Mouse (Mus musculus): ENCODE data around the gene Pde4d.

Pde4d gene

GRCm38 (mm10) chr13:109802201-109802600, 1352.5 kb downstream of the Pde4d start:
- in situ Hi-C loops (cut with MboI, MseI) = no loop called here

- in situ Hi-C loops (cut with MboI, MseI) = no loop called here
These were observed 1356.6 kb downstream of the Pde4d start for GRCm38 (mm10) chr13:109806193-109806966.

GRCm38 (mm10) chr13:109807036-109807435, 1357.3 kb downstream of the Pde4d start:
- in situ Hi-C loops (cut with MboI, MseI) = no loop called here

- in situ Hi-C loops (cut with MboI, MseI) = no loop called here
These were observed 1357.7 kb downstream of the Pde4d start for GRCm38 (mm10) chr13:109807446-109807845.

DNA sequence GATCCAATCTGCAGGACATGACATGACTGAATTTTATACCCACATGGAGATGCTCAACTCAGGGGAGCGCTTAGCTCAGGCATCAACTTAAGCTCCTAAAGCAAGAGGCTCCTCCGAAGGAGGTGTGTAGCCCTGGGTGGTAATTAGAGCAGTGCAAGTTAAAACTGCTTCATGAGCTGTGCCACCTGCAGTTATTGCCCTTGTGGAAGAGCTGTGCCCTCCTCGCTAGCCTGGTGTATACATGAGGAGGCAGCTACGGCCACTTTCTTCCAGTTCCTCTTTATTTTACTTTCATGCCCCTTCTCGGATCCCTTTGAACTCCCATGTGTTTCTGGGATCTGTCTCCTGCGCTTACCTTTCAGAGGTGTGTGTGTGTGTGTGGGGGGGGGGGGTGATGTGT, 1358.3 kb downstream of the Pde4d start:
- in situ Hi-C loops (cut with MboI, MseI) = no loop called here

DNA sequence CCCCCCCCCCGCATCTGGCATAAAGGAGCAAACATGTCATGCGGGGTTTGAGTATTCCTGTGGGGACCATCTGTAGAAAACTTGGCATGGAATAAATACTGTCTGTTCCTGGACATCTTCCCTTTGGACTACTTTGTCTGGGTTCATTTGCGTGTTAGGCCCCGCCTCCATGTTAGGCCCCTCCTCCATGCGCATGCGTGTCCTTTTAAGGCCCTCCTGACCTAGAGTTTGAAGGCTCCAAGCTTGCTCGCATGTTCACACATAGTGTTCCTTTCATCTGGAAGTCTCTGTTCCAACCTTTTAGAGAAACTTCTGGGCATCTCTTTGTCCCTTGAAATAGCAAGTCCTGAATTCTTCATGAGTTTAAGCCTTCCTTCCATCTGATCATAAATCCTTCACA, 1359.2 kb downstream of the Pde4d start:
- in situ Hi-C loops (cut with MboI, MseI) = no loop called here

DNA sequence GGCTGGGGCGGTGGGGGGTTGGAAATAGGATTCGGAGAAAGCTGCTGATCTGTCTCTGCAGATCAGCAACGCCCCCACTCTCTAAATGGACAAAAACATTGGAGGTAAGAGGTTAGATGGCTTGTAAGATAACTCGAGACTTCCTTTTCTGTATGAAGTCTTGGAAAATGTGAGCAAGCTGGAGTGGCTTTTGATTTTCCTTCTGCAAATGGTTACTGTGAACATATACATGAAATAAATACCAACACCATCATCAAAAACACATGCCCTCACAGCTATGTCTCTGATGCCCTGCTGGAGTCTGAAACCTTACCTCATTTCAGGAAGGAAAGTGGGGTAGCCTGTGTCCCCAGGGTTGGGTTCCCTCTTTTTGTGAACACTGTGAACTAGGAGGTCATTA, 1359.9 kb downstream of the Pde4d start:
- in situ Hi-C loops (cut with MboI, MseI) = no loop called here

- in situ Hi-C loops (cut with MboI, MseI) = no loop called here
These were observed 1364.2 kb downstream of the Pde4d start for GRCm38 (mm10) chr13:109813924-109814323.

DNA sequence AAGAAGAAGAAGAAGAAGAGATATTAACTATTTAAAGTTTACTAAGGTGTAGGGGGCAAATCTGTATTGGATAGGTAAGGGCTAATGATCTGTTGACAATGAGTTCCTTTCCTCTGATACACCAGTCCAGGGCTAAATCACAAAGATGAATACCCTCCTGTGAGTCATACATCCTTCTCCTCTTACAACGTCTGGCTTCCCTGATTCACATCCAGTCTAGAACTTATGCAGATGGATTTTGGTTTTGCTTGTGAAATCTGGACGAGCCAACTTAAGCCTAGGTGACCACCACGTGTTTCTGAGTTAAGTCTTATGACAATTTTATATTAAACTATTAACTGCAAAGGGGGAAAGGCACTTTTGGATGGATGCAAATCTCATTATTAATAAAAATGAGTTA, 1369.3 kb downstream of the Pde4d start:
- in situ Hi-C loops (cut with MboI, MseI) = loop anchor here (5.0 kb wide), 1 partner anchor 42 kb away; no protein-coding TSS in a partner anchor

- in situ Hi-C loops (cut with MboI, MseI) = loop anchor here (5.0 to 10.0 kb wide), 3 partner anchors 75 to 1495 kb away; no protein-coding TSS in a partner anchor
These were observed 1370.4 kb downstream of the Pde4d start for GRCm38 (mm10) chr13:109820141-109820540.

DNA sequence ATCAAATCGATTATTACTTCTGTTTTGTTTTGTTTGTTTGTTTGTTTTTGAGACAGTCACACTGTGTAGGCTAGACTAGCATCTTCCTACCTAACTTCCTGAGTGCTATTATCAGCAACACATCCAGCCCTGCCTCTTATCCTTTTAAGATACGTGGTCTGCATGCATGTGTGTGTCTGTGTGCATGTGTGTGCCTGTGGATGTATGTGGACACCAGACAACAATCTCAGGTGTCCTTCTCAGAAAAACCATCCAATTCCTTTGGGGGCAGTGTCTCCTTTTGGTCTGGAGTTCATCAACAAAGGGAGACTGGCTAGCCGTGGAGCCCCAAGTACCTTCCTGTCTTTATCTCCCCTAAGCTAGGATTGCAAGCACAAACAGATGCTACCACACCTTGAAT, 1371.1 kb downstream of the Pde4d start:
- in situ Hi-C loops (cut with MboI, MseI) = loop anchor here (5.0 to 10.0 kb wide), 3 partner anchors 74 to 1496 kb away; no protein-coding TSS in a partner anchor

GRCm38 (mm10) chr13:109821725-109822412, 1372.1 kb downstream of the Pde4d start:
- in situ Hi-C loops (cut with MboI, MseI) = loop anchor here (5.0 to 10.0 kb wide), 3 partner anchors 73 to 1497 kb away; no protein-coding TSS in a partner anchor

GRCm38 (mm10) chr13:109822413-109823298, 1372.9 kb downstream of the Pde4d start:
- in situ Hi-C loops (cut with MboI, MseI) = loop anchor here (5.0 to 10.0 kb wide), 3 partner anchors 72 to 1498 kb away; no protein-coding TSS in a partner anchor

GRCm38 (mm10) chr13:109823307-109824031, 1373.7 kb downstream of the Pde4d start:
- in situ Hi-C loops (cut with MboI, MseI) = loop anchor here (5.0 to 10.0 kb wide), 3 partner anchors 71 to 1499 kb away; no protein-coding TSS in a partner anchor

GRCm38 (mm10) chr13:109825891-109826290, 1376.1 kb downstream of the Pde4d start:
- in situ Hi-C loops (cut with MboI, MseI) = loop anchor here in 1 of 2 experiments (5.0 to 10.0 kb wide), 3 partner anchors 69 to 1501 kb away; no protein-coding TSS in a partner anchor

GRCm38 (mm10) chr13:109827341-109827740, 1377.6 kb downstream of the Pde4d start:
- in situ Hi-C loops (cut with MboI, MseI) = loop anchor here in 1 of 2 experiments (5.0 to 10.0 kb wide), 3 partner anchors 67 to 1503 kb away; no protein-coding TSS in a partner anchor

GRCm38 (mm10) chr13:109827909-109828308, 1378.2 kb downstream of the Pde4d start:
- in situ Hi-C loops (cut with MboI, MseI) = loop anchor here in 1 of 2 experiments (5.0 to 10.0 kb wide), 3 partner anchors 67 to 1503 kb away; no protein-coding TSS in a partner anchor

GRCm38 (mm10) chr13:109829444-109829843, 1379.7 kb downstream of the Pde4d start:
- in situ Hi-C loops (cut with MboI, MseI) = loop anchor here in 1 of 2 experiments (5.0 to 10.0 kb wide), 3 partner anchors 65 to 1505 kb away; no protein-coding TSS in a partner anchor

DNA sequence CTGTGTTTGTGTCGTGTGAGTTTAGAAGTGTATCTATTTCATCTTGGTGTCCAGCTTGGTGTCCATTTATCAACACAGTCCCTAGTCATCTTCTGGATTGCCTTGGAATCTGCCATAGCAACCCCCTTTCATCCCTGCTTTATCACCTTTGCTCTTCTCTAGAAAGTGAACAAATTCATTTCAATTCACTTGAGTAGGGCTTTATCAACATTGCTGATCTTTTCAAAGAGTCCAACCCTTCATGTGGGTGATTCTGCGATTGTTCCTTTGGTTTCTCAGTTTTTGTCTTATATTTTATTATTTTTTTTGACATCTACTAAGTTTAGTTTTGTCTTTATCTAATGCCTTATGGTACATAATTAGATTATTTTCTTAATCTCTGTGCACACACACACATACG, 1385.2 kb downstream of the Pde4d start:
- in situ Hi-C loops (cut with MboI, MseI) = loop anchor here in 1 of 2 experiments (10.0 kb wide), 1 partner anchor 1960 kb away; no protein-coding TSS in a partner anchor

DNA sequence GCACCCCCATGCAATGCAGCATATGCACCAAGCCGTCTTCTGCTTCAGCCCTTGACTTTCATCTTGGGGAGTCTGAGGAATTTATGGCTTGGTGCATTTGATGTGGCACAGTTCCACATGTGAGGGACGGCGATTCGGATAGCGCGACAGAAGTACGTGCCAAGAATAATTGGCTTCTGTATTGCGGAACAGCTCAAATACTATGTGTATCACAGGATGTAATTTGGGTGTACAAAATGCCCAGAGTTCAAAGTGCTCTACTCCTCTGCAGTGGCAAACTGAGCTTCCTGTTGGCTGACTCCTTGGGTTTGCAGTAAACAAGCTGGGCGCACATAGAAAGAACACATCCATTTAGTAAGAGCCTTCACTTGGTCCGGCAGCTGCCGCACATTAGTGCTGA, 1387.7 kb downstream of the Pde4d start:
- in situ Hi-C loops (cut with MboI, MseI) = loop anchor here in 1 of 2 experiments (10.0 kb wide), 1 partner anchor 1957 kb away; no protein-coding TSS in a partner anchor
